Mouse (Mus musculus): ENCODE results near the gene Pde7b. TPM values are rescaled to one million over a fixed set of nuclear protein-coding genes. Genes with fewer than 3 reads are reported as not detected.
A peak's percentile ranks its signal among the peaks of the same experiment; 100 is the strongest.

The Pde7b gene
- polyA plus RNA-seq, 2 experiments: 0.22 to 0.39 TPM

DNA sequence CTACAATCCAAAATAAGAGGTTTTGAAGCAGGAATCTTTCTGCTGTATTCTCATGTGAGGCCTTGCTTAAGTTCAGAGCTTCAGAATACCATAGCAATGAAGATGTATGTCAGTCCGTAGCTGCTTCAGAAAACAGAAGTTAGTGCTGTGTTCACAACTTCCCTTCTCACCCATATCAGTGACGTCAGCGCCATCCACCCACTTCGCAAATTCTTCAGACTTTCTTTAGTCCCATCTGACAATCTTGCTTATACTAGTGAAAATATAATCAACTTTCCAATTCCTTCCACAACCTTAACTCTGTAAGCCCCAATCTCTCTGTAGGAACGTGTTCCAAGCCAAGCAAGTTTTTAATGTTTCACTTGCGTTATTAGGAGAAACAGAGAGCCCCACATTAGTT, 326.7 kb downstream of the Pde7b start:
- Histone ChIP-seq H3K36me3 (replicated peaks; ENCODE audit: control insufficient read depth, insufficient read depth, low read depth) (no peaks in the 10 kb centered on the region), H3K4me3 (ENCODE audit: insufficient read depth in 1 of 2, low read depth in 2 of 2, low read length in 2 of 2) (no peak overlapping the region), H3K9me3 (ENCODE audit: control insufficient read depth, low read length) (no peaks in the 10 kb centered on the region), H3K27me3 (ENCODE audit: control insufficient read depth, insufficient read depth, low read length) (no peaks in the 10 kb centered on the region), H3K27ac (no peak overlapping the region), H3K4me2 (ENCODE audit: low read depth) (0 out of 2 replicates have a peak overlapping the region, but pooled peaks have one; percentile 6), H3K4me1 (replicated peaks; ENCODE audit: control insufficient read depth in 2 of 2, insufficient read depth in 2 of 2, low read length in 1 of 2) (no peaks in the 10 kb centered on the region; a peak in 1 of 4 replicates), H3K9ac (replicated peaks) (no peak overlapping the region)
- ATAC-seq (ENCODE audit: insufficient read depth) (no peak), DNase-seq (ENCODE audit: low read depth in 3 of 3, low spot score in 3 of 3) (no peak)
- 31% methylated on average over 6 of the region's 6 CpGs for WGBS (ENCODE audit: insufficient replicate concordance)
- no peak for TF ChIP-seq EP300 (IDR thresholded peaks at IDR 0.05; ENCODE audit: low read depth)
- TF ChIP-seq CTCF (IDR thresholded peaks at IDR 0.05; ENCODE audit: low read depth): no peak

DNA sequence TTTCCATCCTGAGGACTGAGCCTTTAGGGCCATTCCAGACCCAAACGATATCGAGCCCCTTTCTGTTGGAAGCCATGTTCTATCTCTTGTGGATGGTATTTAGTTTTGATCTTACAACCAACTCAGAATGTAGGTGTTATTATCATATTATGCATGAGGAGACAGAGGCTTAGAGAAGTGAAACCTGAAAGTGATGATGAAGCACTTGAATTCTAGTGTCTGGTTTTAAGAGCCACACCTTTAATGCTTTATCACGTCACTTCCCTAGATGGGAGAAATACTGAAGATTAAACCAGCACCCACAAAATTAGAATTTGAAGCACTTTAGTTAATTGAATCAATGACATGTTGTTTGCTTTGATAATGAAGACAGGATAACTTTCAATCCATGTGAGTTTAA, 329.1 kb downstream of the Pde7b start:
- no peak overlapping the region for H3K4me2 ChIP-seq (ENCODE audit: low read depth)
- H3K27ac ChIP-seq: no peak overlapping the region
- H3K36me3 ChIP-seq (replicated peaks; ENCODE audit: control insufficient read depth, insufficient read depth, low read depth): no peaks in the 10 kb centered on the region
- H3K27me3 ChIP-seq (ENCODE audit: control insufficient read depth, insufficient read depth, low read length): no peaks in the 10 kb centered on the region
- no peak for ATAC-seq (ENCODE audit: insufficient read depth)
- no peaks in the 10 kb centered on the region for H3K9me3 ChIP-seq (ENCODE audit: control insufficient read depth, low read length)
- no peak overlapping the region for H3K9ac ChIP-seq (replicated peaks)
- H3K4me3 ChIP-seq (ENCODE audit: insufficient read depth in 1 of 2, low read depth in 2 of 2, low read length in 2 of 2): no peak overlapping the region
- DNase-seq (ENCODE audit: low read depth in 3 of 3, low spot score in 3 of 3): no peak
- no peak for TF ChIP-seq CTCF (IDR thresholded peaks at IDR 0.05; ENCODE audit: low read depth)
- TF ChIP-seq EP300 (IDR thresholded peaks at IDR 0.05; ENCODE audit: low read depth): no peak
- no peaks in the 10 kb centered on the region; a peak in 1 of 4 replicates for H3K4me1 ChIP-seq (replicated peaks; ENCODE audit: control insufficient read depth in 2 of 2, insufficient read depth in 2 of 2, low read length in 1 of 2)
- WGBS (ENCODE audit: insufficient replicate concordance): 73% methylated on average over 3 of the region's 3 CpGs

DNA sequence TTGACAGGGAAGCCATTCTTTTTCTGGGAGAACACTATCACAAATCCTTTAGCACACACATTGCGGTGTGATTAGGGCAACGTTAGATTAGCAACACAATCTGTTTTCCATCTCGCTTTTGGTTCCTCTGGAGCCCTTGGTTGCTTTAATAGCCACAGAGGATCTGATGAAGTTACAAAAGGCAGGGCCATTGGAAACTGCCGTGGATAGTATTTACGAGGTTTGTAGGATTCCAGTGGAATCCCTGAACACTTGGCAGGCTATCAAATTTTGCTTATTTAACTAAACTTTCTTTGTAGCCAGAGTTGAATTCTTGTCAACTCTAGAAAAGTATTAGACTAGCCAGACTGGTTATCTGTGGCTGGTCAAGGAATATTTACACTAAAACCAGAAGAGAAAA, 330.1 kb downstream of the Pde7b start:
- ATAC-seq (ENCODE audit: insufficient read depth): no peak
- no peaks in the 10 kb centered on the region; a peak in 1 of 4 replicates for H3K4me1 ChIP-seq (replicated peaks; ENCODE audit: control insufficient read depth in 2 of 2, insufficient read depth in 2 of 2, low read length in 1 of 2)
- WGBS (ENCODE audit: insufficient replicate concordance): 67% methylated on average over 5 of the region's 5 CpGs
- H3K36me3 ChIP-seq (replicated peaks; ENCODE audit: control insufficient read depth, insufficient read depth, low read depth): no peaks in the 10 kb centered on the region
- H3K4me3 ChIP-seq (ENCODE audit: insufficient read depth in 1 of 2, low read depth in 2 of 2, low read length in 2 of 2): no peak overlapping the region
- no peak overlapping the region for H3K27ac ChIP-seq
- H3K4me2 ChIP-seq (ENCODE audit: low read depth): no peak overlapping the region
- DNase-seq (ENCODE audit: low read depth in 3 of 3, low spot score in 3 of 3): no peak
- no peak for TF ChIP-seq CTCF (IDR thresholded peaks at IDR 0.05; ENCODE audit: low read depth)
- TF ChIP-seq EP300 (IDR thresholded peaks at IDR 0.05; ENCODE audit: low read depth): no peak
- no peaks in the 10 kb centered on the region for H3K27me3 ChIP-seq (ENCODE audit: control insufficient read depth, insufficient read depth, low read length)
- H3K9me3 ChIP-seq (ENCODE audit: control insufficient read depth, low read length): no peaks in the 10 kb centered on the region
- H3K9ac ChIP-seq (replicated peaks): no peak overlapping the region

DNA sequence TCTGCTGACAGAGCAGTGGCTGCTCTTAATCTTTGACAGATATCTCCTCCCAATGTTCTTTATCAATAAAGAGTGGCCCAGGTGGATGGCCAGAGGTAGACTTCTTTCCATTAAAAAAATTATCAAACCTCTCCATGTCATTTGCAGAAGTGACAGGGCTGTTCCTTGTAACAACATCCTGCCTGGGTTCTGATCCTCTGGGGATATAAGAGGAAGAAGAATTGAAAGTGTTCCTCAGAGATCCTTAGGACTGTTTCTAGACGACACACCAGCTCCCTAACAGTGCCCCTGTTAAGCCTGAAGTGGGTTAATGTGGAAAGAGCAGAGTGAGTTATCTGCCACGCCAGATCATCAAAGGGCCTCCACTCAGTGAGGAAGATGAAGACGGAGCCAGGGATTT, 334.3 kb downstream of the Pde7b start:
- H3K27ac ChIP-seq: no peak overlapping the region
- no peak for TF ChIP-seq EP300 (IDR thresholded peaks at IDR 0.05; ENCODE audit: low read depth)
- TF ChIP-seq CTCF (IDR thresholded peaks at IDR 0.05; ENCODE audit: low read depth): no peak
- no peak overlapping the region for H3K9ac ChIP-seq (replicated peaks)
- no peaks in the 10 kb centered on the region for H3K36me3 ChIP-seq (replicated peaks; ENCODE audit: control insufficient read depth, insufficient read depth, low read depth)
- no peaks in the 10 kb centered on the region for H3K9me3 ChIP-seq (ENCODE audit: control insufficient read depth, low read length)
- H3K4me1 ChIP-seq (replicated peaks; ENCODE audit: control insufficient read depth in 2 of 2, insufficient read depth in 2 of 2, low read length in 1 of 2): no peaks in the 10 kb centered on the region
- DNase-seq (ENCODE audit: low read depth in 3 of 3, low spot score in 3 of 3) (no peak), ATAC-seq (ENCODE audit: insufficient read depth) (no peak)
- 40% methylated on average over 3 of the region's 3 CpGs for WGBS (ENCODE audit: insufficient replicate concordance)
- H3K27me3 ChIP-seq (ENCODE audit: control insufficient read depth, insufficient read depth, low read length): no peaks in the 10 kb centered on the region
- H3K4me3 ChIP-seq (ENCODE audit: insufficient read depth in 1 of 2, low read depth in 2 of 2, low read length in 2 of 2): no peak overlapping the region
- no peak overlapping the region for H3K4me2 ChIP-seq (ENCODE audit: low read depth)

DNA sequence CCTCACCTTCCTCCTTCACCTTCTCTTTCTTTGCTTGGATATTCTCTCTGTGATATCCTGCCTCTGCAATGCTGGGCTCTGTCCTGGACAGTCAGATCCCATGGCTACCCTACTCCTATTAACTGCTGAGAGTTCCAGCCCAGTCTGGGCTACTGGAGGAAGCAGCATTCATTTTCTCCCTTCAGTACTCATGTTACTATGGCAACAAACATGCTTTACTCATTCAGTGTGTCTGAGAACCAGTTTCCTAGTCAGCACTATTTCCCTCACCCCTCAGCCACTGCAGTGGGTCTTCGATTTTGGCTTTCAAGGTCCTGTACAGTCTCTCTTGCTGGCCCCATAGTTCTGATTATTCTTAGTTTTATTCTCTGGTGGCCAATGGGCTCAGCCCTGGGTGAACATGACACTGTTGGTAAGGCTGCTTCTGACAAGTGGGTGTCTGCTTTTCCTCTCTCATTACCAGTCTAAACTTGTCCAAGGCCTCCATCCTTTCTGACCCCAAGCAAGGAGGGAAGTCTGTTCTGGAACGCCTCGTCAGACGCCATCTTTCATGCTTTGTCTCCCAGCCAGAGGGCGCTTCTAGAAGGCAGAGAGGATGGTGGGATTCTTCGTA, 342.0 kb downstream of the Pde7b start:
- TF ChIP-seq EP300 (IDR thresholded peaks at IDR 0.05; ENCODE audit: low read depth): no peak
- no peak for TF ChIP-seq CTCF (IDR thresholded peaks at IDR 0.05; ENCODE audit: low read depth)
- Histone ChIP-seq H3K9me3 (ENCODE audit: control insufficient read depth, low read length) (no peaks in the 10 kb centered on the region), H3K27me3 (ENCODE audit: control insufficient read depth, insufficient read depth, low read length) (no peaks in the 10 kb centered on the region), H3K27ac (no peak overlapping the region), H3K4me2 (ENCODE audit: low read depth) (no peak overlapping the region), H3K4me3 (ENCODE audit: insufficient read depth in 1 of 2, low read depth in 2 of 2, low read length in 2 of 2) (no peak overlapping the region), H3K4me1 (replicated peaks; ENCODE audit: control insufficient read depth in 2 of 2, insufficient read depth in 2 of 2, low read length in 1 of 2) (no peaks in the 10 kb centered on the region), H3K9ac (replicated peaks) (no peak overlapping the region), H3K36me3 (replicated peaks; ENCODE audit: control insufficient read depth, insufficient read depth, low read depth) (no peaks in the 10 kb centered on the region)
- WGBS (ENCODE audit: insufficient replicate concordance): 70% methylated on average over 6 of the region's 6 CpGs
- DNase-seq (ENCODE audit: low read depth in 3 of 3, low spot score in 3 of 3) (no peak), ATAC-seq (ENCODE audit: insufficient read depth) (no peak)
